Mouse (Mus musculus) intestine, embryonic 14.5 days (tissue): Measurements from ENCODE around the gene Pih1d1. TPM values are rescaled to one million over a fixed set of nuclear protein-coding genes. Genes with fewer than 3 reads are reported as not detected.
"Not testable (repeated sequence)": the region's sequence is repeated elsewhere in the genome, so short reads cannot be mapped to it uniquely, and the experiment has no call there.

ENCODE experiments used
- ATAC-seq: fragments of 200-750 bp; cut with Nextera tagmentation; replicated peaks from 2 replicates; pipeline ENCODE4 v1.8.0; 2017; ENCODE audit warnings: low read depth, moderate number of reproducible peaks, moderate TSS enrichment, moderate library complexity; ENCODE audit not compliant: low FRiP score, low TSS enrichment
- DNase-seq: peaks from one replicate; pipeline ENCODE4 v3.0.0-alpha.2; 2018; ENCODE audit warnings: low spot score
- H3K27ac ChIP-seq: fragments of 300-500 bp; sonication (generic); 2 replicates; pipeline ENCODE4 v1.5.1; 2014; ENCODE audit warnings: low read depth, mild to moderate bottlenecking, control low read depth
- H3K27me3 ChIP-seq: fragments of 300-500 bp; sonication (generic); replicated peaks from 2 replicates; pipeline ENCODE4 v1.6.1; 2014; ENCODE audit warnings: low read length, control low read depth; ENCODE audit not compliant: control insufficient read depth, insufficient read depth
- H3K36me3 ChIP-seq: fragments of 300-500 bp; sonication (generic); 2 replicates; pipeline ENCODE4 v1.6.1; 2014; ENCODE audit warnings: low read length, control low read depth; ENCODE audit not compliant: control insufficient read depth, insufficient read depth
- H3K4me1 ChIP-seq: fragments of 300-500 bp; sonication (generic); replicated peaks from 2 replicates; pipeline ENCODE4 v1.6.1; 2014; ENCODE audit warnings: low read length, control low read depth, mixed read lengths; ENCODE audit not compliant: control insufficient read depth, insufficient read depth
- H3K4me2 ChIP-seq: fragments of 300-500 bp; sonication (generic); 2 replicates; pipeline ENCODE4 v1.6.1; 2014; ENCODE audit warnings: low read length
- H3K4me3 ChIP-seq: fragments of 300-500 bp; sonication (generic); 2 replicates; pipeline ENCODE4 v1.5.1; 2014; ENCODE audit warnings: low read depth, low read length, control low read depth, mixed read lengths
- H3K9ac ChIP-seq: fragments of 300-500 bp; sonication (generic); 2 replicates; pipeline ENCODE4 v1.6.1; 2014; ENCODE audit warnings: mild to moderate bottlenecking, low read length
- H3K9me3 ChIP-seq: fragments of 300-500 bp; sonication (generic); 2 replicates; pipeline ENCODE4 v1.6.1; 2016; ENCODE audit warnings: low read length, control low read depth; ENCODE audit not compliant: control insufficient read depth
- WGBS: fragments of 180-500 bp; shearing (Covaris S2); extraction: QIAGEN DNeasy Blood & Tissue Kit; methylation state at CpG from one replicate; pipeline ENCODE4 v1.1.7; 2014; 5-methylcytosine and 5-hydroxymethylcytosine counted together
- polyA plus RNA-seq: library from polyadenylated mRNA; unstranded; fragments of >200 nt; fragmentation: Nextera tagmentation; extraction: Ambion mirVana; gene quantifications from 2 replicates; pipeline ENCODE4 v1.2.1, GENCODE M21; 2014

Pih1d1 gene
- 108 and 113 TPM in 2 replicates for polyA plus RNA-seq

DNA sequence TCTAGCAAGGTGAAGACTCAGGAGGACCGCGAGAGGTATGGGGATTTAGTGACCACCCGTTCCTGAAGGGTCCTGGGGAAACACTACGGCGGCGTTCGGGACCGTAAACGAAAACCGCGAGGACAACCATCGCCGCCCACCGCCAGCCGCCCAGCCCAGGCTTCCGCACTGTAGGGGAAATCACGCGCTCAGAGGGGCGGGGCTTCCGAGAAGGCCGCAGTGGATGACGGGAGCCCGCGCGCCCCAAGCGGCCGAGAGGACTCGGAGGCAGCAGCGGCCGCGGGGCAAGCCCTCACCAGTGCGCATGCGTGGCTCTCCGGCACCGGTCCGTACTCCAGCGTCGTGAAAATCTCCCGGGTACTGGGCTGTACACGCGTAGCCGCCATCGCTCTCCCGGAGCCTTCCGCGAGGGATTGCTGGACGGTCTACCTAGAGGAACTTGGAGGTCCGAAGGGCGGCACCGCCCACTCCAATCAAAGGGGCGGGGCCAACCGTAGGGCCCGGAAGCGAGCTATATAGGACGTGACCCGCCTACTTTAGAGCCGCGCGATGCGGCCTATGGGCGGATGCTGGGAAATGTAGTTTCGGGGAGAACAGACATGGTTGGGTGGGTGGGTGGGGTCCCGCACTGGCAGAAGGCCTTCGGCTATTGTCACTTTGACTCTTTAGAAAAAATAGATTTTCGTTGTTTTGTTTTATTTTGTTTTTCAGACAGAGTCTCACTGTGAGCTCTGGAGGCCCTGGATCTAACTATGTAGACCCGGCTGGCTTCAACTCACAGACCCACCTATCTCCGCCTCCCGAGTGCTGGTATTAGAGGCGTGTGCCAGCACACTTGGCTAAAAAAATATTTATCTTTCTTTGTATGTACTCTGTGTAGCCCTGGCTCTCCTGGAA is at the start of gene Pih1d1, which contains the start of gene Aldh16a1:
Gene Pih1d1, plus strand, starts transcription at position 208 of the 897 bp plus-strand sequence.
Gene Aldh16a1, minus strand, starts transcription at position 489 of the 897 bp plus-strand sequence.
- H3K27ac ChIP-seq, result peak within 1 kb of the TSS; percentile 96
- 5% methylated on average over 64 of the region's 69 CpGs for WGBS
- H3K9ac ChIP-seq, result peak within 1 kb of the TSS; percentile 90
- ATAC-seq (peak; percentile 95), DNase-seq (peak; percentile 98)
- peaks cover 11% of the 10 kb centered on the region; the same call in 1 of the 2 replicates for H3K4me1 ChIP-seq
- peaks cover 21% of the 10 kb centered on the region for H3K36me3 ChIP-seq
- no peaks in the 10 kb centered on the region for H3K27me3 ChIP-seq
- peak within 1 kb of the TSS; percentile 70 for H3K4me2 ChIP-seq
- H3K4me3 ChIP-seq, result peak within 1 kb of the TSS; percentile 75
- no peaks in the 10 kb centered on the region for H3K9me3 ChIP-seq

DNA sequence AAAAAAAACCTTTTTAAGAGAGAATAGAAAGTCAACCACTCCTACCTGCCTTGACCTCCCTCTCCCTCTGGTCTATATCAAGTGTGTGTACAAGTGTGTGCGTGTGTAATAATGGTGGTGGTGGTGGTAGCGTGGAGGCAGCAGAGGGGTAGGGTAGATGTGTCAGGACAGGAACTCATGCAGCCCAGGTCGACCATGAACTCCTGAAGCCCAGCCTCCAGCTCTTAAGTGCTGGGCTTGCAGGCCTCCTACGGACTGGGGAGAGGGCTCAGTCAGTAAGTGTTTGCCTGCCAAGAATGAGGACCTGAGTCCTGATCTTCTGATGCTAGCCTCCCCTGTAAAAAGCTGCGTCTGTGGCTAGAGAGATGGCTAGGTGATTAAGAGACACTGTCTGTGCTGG is 49.2 kb upstream of the Pih1d1 start:
- no peaks in the 10 kb centered on the region for H3K9me3 ChIP-seq
- peaks cover 17% of the 10 kb centered on the region for H3K4me1 ChIP-seq
- no peak overlapping the region for H3K4me2 ChIP-seq
- H3K27me3 ChIP-seq, result no peaks in the 10 kb centered on the region
- no peaks in the 10 kb centered on the region for H3K36me3 ChIP-seq
- DNase-seq, result no peak
- no peak overlapping the region for H3K9ac ChIP-seq
- no peak for ATAC-seq
- H3K27ac ChIP-seq, result no peak overlapping the region
- 83% methylated on average over 5 of the region's 5 CpGs for WGBS
- no peak overlapping the region for H3K4me3 ChIP-seq

DNA sequence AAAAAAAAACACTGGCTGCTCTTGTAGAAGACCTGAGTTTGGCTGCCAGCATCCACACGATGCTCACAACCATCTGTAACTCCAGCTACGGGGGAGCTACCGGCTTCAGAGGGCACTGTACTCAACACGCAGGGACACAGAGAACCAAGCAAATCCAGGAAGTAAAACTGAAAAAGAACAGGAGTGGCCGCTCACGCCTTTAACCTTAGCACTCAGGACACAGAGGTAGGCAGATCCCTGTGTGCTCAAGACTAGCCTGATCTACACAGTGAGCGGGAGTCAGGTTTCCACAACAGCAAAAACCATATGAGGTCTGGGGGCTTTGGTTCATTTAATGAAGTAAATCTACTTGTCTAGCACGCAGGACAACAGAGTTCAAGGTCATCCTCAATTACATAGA is 48.6 kb upstream of the Pih1d1 start:
- ATAC-seq (no peak), DNase-seq (no peak)
- 76% methylated on average over 8 of the region's 8 CpGs for WGBS
- no peak overlapping the region for H3K9ac ChIP-seq
- no peak overlapping the region for H3K4me3 ChIP-seq
- no peaks in the 10 kb centered on the region for H3K9me3 ChIP-seq
- H3K4me2 ChIP-seq, result no peak overlapping the region
- H3K27ac ChIP-seq, result no peak overlapping the region
- H3K4me1 ChIP-seq, result peaks cover 17% of the 10 kb centered on the region
- H3K27me3 ChIP-seq, result no peaks in the 10 kb centered on the region
- no peaks in the 10 kb centered on the region for H3K36me3 ChIP-seq

DNA sequence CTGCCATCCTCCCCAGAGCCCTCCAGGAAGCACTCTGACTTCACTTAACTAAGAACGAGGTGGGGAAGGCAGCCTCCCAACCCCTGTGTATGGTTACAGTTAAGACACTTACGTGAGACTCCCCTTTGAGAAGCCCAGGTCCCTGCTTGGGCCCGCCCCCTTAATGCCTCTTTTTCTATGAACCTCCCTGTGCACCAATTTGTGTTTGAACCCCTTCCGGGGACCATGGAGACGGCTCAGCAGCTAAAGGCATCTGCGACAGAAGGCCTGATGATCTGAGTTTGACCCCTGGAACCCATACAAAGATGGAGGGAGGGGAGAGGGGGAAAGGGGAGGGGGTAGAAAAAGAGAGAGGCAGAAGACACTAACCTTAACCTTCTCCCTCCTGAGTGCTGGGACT is 47.7 kb upstream of the Pih1d1 start:
- WGBS, result 59% methylated on average over 6 of the region's 6 CpGs
- Histone ChIP-seq H3K27me3 (no peaks in the 10 kb centered on the region), H3K4me2 (no peak overlapping the region), H3K27ac (no peak overlapping the region), H3K9ac (no peak overlapping the region), H3K36me3 (no peaks in the 10 kb centered on the region), H3K9me3 (no peaks in the 10 kb centered on the region), H3K4me3 (no peak overlapping the region), H3K4me1 (peaks cover 17% of the 10 kb centered on the region)
- no peak for DNase-seq
- no peak for ATAC-seq

DNA sequence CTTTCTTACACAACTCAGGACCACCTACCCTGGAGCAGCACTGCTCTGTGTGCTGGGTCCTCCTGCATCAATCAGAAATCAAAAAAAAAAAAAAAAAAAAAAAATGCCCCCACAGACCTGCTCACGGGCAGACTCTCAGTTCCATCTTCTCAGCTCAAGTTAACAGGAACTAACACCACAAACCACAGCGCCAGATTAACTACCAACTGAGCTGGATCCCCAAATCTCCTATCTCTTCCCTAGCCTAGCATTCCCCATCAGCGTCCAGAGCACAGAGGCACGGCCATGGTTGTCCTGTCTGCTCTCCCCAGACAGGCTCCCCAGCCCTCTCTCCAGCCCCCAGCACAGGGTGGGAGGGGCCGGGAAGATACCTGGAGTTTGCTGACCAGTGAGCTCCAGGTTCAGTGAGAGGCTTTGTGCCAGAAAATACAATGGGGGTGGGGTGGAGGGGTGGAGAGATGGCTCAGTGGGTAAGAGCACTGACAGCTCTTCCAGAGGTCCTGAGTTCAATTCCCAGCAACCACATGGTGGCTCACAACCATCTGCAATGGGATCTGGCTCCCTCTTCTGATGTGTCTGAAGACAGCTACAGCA is 47.0 kb upstream of the Pih1d1 start:
- no peaks in the 10 kb centered on the region for H3K36me3 ChIP-seq
- 50% methylated on average over 5 of the region's 5 CpGs for WGBS
- DNase-seq, result no peak
- no peak overlapping the region for H3K9ac ChIP-seq
- peaks cover 17% of the 10 kb centered on the region for H3K4me1 ChIP-seq
- H3K27ac ChIP-seq, result no peak overlapping the region
- H3K4me3 ChIP-seq, result no peak overlapping the region
- ATAC-seq, result no peak
- H3K27me3 ChIP-seq, result no peaks in the 10 kb centered on the region
- no peaks in the 10 kb centered on the region for H3K9me3 ChIP-seq
- H3K4me2 ChIP-seq, result no peak overlapping the region

DNA sequence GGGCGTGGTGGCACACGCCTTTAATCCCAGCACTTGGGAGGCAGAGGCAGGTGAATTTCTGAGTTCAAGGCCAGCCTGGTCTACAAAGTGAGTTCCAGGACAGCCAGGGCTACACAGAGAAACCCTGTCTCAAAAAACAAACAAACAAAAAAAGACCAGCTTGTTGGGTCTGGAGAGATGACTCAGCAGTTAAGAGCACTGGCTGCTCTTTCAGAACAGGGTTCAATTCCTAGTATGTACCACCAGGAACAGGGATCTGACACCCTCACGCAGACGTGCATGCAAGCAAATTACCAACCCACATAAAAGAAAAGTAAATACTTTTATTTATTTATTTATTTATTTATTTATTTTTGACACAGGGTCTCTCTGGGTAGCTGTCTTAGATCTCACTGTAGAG is 44.0 kb upstream of the Pih1d1 start:
- WGBS, result 85% methylated on average over 4 of the region's 4 CpGs
- not testable (repeated sequence) for DNase-seq, H3K9me3 ChIP-seq, H3K27me3 ChIP-seq, H3K4me3 ChIP-seq, H3K27ac ChIP-seq, ATAC-seq, H3K9ac ChIP-seq, H3K4me1 ChIP-seq, H3K36me3 ChIP-seq, H3K4me2 ChIP-seq

DNA sequence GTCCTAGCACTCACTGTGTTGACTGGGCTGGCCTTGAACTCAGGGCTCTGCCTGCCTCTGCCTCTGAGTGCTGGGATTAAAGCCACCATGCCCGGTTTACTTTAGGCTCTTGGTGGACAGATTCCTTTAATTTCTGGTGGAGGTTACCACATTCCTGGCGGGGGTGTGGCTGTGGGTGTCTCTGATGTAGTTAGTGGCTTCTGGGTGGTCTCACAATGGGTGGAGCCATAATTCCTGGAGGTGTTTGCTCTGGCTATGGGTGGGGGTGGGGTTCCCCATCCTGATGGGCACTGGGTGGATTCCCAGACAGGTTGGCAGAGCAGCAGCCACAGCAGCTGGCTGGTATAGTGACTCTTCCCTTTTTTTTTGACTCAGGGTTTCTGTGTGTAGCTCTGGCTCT is 42.2 kb upstream of the Pih1d1 start:
- Histone ChIP-seq H3K4me3 (no peak overlapping the region), H3K4me1 (0 out of 2 replicates have a peak, but pooled peaks cover 1% of the 10 kb centered on the region), H3K9me3 (no peaks in the 10 kb centered on the region), H3K36me3 (no peaks in the 10 kb centered on the region), H3K27ac (no peak overlapping the region), H3K4me2 (no peak overlapping the region), H3K9ac (no peak overlapping the region), H3K27me3 (no peaks in the 10 kb centered on the region)
- 59% methylated on average over 2 of the region's 2 CpGs for WGBS
- ATAC-seq, result no peak
- DNase-seq, result no peak

DNA sequence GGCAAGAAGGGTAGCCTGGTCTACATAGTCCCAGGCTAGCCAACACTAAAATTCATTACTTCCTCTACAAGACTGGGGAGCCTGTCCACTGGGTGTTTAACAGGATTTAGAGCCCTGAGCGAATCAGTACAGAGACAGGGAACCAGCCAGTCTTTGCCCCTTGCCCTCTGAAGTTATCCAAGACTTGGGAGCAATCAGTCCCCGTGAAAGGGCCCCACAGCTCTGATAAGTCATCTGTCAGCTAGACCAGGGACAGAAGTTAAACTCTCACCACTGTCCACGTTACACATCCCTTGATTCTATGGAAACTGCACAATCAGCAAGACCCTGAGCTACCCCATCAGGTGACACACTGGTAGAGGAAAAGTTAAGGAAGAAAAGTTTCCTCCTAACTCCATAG is 41.6 kb upstream of the Pih1d1 start:
- 32% methylated on average over 3 of the region's 3 CpGs for WGBS

More for the DNA sequence above, 41.6 kb upstream of the Pih1d1 start:
- Histone ChIP-seq H3K4me2 (no peak overlapping the region), H3K27ac (no peak overlapping the region), H3K4me3 (no peak overlapping the region), H3K36me3 (no peaks in the 10 kb centered on the region), H3K27me3 (no peaks in the 10 kb centered on the region), H3K9ac (no peak overlapping the region), H3K4me1 (0 out of 2 replicates have a peak, but pooled peaks cover 5% of the 10 kb centered on the region), H3K9me3 (no peaks in the 10 kb centered on the region)
- ATAC-seq, result no peak
- DNase-seq, result no peak
